Mouse (Mus musculus) testis, postnatal 10 days (tissue): ENCODE measurements around the gene Nacc2.

ENCODE experiments used
- DNase-seq: peaks from one replicate; pipeline ENCODE4 v3.0.0; 2021; ENCODE audit warnings: low spot score

Gene Nacc2

DNA sequence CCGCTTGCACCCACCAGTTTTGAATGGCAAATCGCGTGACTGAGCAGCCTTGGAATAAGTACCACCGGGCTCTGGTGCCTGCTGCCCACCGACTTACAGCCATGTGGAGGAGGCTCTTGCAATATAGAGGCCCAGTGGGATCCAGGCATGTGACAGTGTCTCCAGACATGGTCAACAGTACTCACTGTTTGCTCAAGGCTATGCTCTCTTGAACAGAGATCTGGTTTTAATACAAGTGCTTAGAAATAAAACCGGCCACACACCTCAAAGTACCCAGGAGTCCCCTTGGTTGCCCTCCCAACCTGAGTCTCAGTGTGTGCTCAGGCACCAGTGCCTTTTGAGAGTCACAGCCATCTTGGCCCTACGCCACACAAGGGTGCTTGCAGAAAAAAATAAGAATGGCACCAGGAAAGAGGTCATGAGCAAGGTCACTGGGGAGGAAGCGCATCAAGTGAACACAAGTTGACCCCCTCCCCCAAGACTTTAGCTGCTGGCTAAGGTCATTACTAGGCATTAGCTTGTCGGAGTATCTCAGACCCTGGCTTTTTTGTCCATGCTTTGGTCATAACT is at the start of gene Nacc2:
Nacc2 (minus strand) TSS at position 142 of the 570 bp plus-strand sequence.
- DNase-seq: no peak

DNA sequence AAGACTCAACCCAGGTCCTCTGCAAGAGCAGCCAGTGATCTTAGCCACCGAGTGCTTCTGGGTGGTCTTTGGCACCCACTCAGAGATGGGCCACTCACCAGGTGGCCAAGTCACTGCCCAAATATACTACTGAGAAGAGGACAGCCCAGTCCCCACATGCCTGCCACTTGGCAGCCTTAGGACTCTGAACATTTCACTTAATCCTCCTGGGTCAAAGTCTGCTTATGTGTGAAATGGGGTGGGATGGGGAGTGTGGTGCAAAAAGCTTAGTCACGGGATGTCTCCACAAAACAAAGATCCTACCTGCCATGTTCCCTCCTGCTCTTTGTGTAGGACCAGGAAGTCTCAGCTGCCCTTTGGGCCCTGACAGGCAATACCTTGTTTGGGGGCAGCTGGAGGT is 49.1 kb upstream of the Nacc2 start:
- DNase-seq: no peak

DNA sequence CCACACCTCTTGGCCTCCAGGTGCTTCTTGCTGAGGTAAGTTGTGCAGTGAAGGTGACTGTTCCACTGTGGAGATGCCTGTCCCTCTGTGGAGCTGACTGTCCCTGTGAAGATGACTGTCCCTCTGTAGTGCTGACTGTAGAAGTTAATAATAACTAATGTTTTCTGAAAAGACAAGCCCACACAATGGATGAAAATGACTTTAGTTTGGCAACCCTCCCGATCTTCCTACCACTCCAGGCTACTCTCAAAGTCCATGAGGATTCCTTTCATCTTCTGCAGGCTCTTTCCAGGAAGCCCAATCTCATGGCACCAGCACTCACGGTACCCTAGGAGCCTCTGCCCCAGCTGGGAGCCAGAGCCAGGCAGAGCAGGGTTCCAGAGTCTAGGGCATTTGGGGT is 47.4 kb upstream of the Nacc2 start:
- no peak for DNase-seq

DNA sequence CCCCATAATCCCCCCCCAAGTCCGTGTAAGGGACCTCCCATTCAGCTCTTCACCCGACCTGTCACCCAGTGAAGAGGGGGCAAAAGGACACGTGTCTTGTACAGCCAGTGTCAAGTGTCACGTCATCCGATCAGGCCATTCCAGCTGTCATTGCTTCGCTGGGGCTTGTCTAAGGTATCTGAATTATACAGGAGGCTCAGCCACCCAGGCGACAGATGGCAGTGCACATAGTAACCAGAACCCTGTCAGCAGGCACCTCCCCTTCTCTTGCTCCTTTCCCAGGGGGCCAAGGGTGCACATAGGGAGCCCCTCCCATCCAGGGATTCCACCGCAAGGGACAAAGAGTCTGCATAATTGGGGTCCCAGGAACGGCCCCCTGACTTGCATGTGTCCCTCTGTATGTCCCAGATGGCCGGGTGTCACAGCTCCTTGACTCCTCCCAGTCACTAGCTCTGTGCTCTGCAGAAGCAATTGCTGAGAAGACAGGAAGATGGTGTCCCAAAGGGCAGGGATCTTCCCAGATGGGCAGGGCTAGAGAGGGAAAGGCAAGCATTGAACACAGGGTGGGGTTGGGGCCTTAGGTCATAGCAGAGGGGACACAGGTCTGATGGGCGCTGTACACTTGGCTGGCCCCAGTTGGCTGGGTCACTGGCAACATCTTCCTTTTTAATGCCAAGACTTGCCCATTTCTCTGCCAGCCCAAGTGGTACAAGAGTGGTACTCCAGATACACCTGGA is 46.0 kb upstream of the Nacc2 start:
- no peak for DNase-seq

DNA sequence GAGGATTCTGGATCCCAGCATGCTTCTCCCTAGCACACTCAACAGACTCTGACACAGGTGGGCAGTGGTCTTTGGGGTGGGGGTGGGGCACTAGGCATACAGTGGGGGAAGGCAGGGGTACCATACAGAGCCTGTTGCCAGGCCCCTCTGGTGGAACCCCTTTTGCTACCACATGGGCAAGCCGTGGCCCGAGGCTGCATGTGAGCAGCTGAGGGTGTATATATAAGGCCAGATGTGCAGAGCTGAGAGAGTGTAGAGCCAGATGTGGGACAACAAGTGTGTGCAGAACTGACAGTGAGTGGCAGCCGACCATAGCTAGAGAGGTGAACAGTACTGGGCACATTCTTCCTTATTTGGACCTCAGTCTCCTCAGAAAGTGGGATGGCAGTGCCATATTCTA is 43.9 kb upstream of the Nacc2 start:
- DNase-seq: no peak

DNA sequence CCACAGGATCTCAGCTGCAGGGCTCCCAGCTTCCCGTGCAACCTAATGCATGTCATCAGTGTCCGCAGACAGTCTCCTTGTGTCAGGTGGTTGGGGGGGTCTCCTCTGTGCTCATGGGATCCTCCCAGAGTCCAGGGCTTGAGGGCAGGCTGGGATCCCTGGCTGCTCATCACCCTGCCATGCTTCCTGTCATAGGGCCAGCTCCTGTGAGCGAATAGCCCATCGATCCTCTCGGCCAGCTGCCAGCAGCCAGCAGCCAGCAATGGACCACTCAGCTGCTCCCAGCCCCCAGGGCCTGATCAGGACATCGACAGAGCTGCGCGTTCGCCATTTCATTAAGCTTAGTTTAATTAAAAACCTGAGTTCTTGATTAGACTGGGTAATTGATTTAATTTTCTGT is 35.0 kb upstream of the Nacc2 start:
- DNase-seq: no peak

DNA sequence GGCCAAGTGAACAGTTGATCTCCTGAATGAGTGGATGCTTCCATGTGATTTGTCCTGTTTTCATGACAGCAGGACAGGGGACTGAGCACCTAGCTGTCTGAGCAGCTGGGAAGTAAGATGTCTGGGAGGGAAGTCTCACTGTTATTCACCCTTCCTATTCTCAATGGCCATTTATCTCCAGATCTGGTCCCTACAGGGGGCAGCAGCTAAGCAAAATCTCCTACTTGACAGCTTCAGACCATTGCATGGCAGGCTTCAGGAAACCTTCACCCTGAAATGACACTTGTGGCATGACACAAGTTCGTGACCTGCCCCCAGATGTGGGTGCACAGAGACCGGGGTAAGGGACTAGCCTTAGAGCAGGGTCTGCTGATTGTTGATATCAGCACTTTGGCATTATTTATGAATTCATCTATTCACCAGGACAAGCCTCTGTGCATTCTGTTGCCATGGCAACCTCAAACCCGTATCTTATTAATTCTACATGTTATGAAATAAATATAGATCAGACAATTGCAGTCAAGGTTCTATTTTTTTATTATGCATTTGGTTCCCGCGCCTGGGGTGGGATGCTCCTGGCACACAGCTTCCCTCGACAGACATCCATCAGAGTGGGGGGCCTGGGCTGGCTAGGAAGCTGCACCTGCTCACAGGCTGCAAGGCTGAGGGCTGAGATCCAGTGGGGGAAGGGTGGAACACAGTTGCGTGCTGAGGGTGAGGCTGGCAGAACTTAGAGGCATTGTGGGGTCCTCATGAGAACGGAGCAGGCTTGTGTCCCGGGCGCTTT is 33.4 kb upstream of the Nacc2 start:
- no peak for DNase-seq

DNA sequence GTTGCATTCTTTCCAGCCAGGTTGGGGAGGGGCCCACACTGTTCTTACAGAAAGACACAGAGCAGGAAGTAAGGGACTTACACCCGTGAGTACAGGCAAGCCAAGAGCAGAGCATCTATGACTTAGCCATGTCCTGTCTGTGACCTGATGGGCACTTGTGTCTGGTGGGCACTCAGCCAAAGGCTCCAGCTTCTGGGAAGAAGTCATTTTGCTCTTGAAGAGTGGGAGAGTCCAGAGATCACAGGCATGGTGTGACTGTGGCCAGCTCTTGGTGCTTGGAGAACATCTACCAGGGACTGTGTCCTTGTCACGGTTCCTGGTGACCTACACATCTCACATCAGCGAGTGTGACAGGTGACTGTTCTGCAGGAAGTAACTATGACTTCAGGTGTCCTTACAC is 32.7 kb upstream of the Nacc2 start:
- DNase-seq: no peak

DNA sequence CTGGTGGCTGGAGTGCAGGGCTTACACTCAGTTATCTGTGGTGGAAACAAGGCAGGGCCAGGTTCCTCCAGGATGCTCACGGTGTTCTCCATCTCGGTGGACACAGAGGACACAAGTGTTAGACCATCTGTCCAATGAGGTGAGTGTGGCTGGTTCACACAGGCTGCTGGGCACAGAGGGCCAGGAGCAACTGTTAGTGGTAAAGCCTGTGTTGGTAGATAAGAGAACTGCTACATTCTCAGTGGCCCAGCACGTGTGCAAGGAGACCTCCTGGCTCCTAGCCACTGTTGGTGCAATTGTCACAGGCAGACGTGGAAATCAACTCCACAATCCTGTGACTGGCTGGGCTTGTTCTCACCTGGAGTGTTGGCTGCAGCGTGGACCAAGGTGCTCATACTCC is 31.6 kb upstream of the Nacc2 start:
- DNase-seq: no peak

DNA sequence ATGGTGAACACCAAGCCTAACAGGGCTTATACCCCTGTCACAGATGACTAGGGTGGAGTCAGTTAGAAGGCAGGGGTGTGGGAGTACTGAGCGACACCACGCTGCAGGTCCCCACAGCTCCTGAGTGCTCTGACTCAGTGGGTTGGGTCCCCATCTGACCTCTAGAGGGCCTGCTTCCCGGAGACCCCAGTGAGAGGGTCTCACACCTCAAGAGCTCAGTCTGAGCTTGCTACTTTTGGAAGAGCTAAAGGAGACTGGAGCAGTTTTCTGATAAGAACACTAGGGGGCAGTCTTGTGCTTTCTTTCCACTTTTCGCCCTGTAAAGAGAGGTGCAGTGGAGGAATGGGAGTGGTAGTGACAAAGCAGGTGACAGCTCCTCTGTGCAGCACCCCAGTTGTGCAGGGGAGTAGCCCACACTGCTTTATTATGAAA is 30.9 kb upstream of the Nacc2 start:
- no peak for DNase-seq

DNA sequence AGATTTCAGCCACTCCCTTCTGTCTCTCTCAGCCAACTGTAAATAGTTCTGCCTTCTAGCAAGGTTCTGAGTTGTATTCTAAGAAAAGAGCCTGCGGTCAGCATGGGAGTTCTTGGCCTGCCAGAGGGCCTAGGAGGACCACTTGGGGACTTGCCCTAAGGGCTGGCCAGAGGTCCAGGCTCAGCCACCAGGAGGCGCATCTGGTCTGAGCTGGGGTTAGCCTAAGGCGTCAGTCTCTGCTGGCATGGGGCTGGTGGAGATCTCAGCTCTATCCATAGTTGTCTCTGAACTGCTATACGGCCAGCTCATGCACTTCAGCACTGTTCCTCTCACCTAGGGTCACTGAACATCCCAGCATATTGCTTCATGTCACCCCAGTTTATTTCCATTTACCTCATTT is 30.3 kb upstream of the Nacc2 start:
- peak; percentile 79 for DNase-seq

DNA sequence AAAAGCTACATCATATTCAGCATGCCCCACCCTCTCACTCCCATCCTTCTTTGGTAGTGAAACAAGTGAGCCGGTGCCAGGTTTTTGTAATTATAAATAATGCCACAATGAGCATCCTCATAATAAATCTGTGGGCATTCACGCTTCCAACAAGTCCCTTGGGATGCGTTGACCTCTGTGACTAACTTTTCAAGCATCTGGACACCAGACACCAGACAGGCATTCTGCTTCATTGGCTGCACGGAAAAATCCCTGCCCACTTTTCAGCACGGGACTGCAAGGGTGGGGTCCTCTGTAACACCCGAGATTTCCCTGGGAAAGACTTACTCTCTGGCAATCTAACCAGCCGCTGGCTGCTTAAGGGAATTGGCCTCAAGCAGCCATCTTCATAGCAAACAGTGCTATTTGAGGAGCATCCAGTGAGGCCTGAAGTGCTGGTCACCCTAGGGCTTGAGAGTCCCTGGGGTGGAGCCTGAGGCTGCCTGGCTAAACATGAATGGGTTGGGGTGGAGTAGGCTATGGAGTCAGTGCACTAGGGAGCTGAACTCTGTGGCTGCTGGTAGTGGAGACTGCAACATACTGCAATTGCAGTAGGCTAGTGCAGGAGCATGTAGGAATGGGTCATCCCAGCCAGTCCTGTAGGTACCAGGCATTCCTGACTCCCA is 24.8 kb upstream of the Nacc2 start:
- DNase-seq: no peak

DNA sequence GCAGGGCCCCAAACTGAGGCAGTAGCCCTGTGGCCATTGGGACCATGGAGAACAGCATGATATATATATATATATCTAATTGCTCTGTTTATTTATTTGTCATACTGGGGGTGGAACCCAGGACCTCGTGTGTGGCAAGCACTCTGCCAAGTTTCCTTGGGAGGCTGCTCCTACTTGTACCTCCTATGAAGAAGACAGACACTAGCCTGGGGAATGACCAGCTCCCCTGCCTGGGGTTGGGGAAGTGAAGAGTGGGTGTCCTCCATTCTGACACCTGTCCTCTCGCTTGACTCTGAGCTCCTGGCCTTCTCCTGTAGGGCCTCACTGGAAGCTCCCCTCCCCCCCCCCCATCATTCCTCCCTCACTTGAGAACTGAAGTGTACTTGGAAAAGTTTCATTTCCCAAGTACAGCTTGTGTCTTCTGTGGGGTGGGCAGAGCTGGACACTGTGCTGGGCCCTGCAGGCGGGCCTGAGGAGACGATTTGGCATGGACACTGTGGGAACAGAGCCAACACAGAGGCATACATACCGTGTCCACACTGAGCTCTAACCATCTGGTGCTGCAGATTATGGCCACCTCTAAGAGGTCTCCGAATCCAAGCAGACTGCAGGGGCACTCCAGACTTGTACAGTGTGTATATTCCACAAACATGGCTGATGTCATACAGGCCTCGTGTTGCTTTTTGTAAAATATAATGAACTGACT is 23.5 kb upstream of the Nacc2 start:
- DNase-seq: no peak

DNA sequence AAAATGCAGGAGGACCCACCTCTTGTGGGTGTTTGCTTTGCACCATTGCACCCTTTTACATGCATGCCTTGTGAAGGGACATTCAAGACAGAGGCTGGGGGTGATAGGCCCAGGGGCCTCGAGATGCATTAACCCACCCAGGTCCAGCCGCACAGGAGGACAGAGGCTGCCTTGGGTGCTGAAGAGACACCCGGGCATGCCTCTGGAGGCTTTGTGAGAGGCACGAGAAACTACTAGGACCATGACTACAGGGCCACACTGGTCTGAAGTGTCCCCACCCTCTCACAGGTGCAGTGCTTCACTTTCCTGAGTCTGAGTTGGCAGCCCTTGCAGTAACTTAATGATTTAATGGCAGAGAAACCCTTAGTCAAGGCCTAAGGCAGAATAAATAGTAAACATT is 22.1 kb upstream of the Nacc2 start:
- DNase-seq: no peak

DNA sequence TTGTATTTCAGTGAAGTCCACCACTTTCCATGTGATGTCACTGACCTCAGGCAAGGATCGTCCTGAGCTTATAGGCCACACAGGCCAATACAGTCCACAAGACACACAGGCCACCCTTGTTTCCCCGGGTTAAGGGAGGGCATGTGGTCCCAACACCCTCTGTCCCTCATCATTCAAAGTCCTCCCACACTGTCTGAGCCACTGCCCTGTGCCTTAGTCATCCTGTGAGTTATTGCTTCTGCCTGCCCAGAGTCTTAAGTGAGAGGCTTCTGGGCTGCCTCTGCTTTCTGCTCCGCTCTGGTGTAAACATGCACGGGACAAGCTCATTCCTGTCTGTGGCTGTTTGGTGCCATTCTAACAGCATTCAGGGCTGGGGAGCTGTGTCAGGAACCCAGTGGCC is 21.3 kb upstream of the Nacc2 start:
- DNase-seq: no peak

DNA sequence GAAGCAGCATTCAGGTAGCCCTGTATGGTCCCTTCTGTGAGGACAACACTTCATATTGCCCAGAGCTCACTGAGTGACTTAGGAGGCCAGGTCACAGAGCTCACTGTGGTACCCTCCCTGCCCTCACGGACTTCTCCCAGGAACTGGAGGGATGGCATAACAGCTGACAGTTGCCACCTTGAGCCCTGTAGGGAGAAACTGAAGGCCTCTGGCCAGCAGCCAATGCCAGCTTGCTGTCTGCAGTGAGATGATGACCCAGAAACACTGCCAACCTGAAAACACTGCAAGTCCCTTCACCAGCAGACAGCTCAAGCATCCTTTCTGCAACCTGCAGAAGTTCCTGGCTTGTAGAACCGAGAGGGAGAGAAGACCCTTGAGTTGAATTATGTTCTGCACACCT is 20.5 kb upstream of the Nacc2 start:
- no peak for DNase-seq

DNA sequence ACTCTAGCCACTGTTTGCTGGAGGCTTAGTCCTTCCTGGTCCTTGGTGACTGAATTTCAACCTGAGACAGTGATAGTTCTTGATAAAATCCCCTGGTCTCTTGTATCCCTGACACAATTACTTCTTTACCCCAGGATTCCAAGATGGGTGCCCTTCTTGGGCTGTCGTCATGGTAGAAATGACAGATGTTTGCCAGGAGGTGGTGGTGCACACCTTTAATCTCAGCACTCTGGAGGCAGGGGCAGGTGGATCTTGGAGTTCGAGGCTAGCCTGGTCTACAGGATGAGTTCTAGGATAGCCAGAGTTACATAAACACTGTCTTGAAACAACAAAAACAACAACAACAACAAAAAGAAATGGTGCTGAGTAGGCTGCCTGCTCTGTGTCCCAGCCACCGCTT is 20.0 kb upstream of the Nacc2 start:
- no peak for DNase-seq

DNA sequence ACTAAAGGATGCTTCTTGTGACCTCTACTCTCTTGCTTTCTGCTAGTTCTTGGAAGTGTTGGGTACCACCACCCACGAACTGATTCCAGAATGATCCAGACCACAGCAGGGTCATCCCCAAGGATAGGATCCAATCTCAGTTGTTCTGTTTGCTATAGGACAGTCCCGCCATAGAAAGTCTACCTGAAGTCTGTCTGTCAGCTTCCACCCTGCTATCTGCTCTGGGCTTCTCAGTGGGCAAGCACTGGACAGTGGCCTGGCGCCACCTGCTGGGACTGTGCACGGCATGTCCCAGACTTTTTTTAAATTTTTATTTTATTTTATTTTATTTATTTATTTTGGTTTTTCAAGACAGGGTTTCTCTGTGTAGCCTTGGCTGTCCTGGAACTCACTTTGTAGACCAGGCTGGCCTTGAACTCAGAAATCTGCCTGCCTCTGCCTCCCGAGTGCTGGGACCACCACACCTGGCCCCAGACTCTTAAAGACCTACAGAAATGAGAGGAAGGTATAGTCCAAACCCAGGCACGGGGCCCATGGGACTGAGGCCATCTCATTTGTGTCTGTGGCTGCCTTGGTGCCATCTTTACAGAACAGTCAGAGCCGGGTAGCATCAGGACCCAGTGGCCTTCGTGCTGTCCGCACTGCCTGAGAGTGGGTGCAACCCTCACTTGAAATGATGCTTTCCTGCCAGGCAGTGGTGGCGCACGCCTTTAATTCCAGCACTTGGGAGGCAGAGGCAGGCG is 19.0 kb upstream of the Nacc2 start:
- peak; percentile 90 for DNase-seq

DNA sequence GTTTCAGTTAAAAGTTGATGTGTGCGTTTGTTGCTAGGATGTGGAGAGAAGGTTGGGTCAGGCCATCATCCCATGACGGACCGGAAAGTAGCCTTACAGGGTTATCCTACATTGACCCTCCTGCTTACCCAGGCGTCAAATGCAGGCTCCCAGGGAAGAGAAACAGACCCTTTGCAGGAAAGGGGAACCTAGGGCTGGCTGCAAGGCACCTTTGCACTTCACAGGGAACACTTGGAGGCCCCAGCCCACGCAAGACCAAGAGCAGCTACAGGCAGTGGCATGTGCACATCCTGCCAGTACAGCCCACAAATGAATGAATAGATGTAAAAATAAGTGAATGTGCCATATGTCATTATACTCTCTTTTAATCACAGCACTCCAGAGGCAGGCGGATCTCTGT is 17.9 kb upstream of the Nacc2 start:
- no peak for DNase-seq

DNA sequence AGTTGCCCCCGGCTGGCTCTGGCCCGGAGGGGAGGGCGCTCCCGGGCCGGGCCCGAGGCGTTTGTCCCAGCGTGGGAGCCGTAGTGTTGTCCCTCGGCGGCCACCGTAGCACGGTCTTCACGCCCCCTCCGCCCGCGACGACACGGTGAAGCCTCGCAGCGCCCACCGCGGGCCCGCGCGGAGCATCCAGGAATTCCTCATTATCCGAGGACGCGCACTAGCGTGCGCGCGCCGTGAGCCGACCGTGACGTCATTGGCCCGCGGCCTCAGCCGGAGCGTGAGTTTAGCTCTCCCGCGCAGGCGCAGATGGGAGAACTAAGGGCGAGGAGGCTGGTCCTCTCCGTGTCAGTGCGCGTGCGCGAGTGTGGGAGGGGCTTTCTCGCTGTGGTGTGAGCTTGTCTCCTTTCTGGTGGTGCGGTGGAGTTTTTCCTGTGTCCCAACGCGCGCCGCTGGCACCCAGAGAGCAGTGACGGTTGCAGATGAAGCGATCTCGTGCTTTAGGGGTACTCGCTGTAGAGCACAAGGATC is 17.3 kb upstream of the Nacc2 start:
- peak; percentile 100 for DNase-seq

DNA sequence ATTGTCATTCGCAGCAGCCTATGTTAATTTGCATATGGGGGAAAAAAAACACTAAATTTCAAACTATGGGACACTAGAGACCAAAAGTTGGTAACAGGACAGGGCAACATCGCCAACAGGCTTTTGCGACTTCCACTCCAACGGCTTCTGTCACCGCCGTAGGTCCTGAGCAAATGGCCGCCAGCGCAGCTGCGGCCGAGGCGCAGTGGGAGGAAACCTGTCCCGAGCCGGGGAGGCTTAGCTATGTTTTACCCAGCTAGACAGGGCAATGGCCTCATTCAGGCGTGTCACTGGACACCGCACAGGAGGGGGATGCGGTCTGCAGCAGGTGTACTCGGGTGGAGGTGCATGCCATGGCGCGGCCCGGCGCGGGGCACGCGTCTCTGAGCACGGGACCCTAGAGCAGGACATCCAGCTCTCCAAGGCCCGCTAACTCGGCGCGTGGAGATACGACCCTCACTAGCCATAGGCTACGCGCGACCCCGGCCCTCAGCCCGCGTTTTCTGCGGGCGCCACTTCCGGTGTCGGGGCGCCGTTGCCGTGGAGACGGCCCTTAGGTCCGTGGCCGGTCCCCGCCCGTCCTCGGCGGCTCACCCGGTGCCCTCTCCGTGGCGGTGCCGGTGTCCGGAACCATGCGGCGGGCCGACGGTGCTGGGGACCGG is 16.7 kb upstream of the Nacc2 start:
- DNase-seq: no peak
